Mouse (Mus musculus): Measurements from ENCODE around the gene Dppa5a. TPM values are rescaled to one million over a fixed set of nuclear protein-coding genes. Genes with fewer than 3 reads are reported as not detected.
"Not testable (repeated sequence)": the region's sequence is repeated elsewhere in the genome, so short reads cannot be mapped to it uniquely, and the experiment has no call there.

The Dppa5a gene
- polyA plus RNA-seq, 1 experiment from 2014 or later = not detected

GRCm38 (mm10) chr9:78354665-78355578 lies 13.1 kb downstream of the Dppa5a start:
- Histone ChIP-seq H3K4me2 (no peak overlapping the region), H3K4me3 (ENCODE audit: low read depth, low read length) (no peak overlapping the region), H3K27me3 (ENCODE audit: insufficient read depth, low read length) (no peaks in the 10 kb centered on the region), H3K36me3 (ENCODE audit: insufficient read depth) (no peaks in the 10 kb centered on the region), H3K9ac (no peak overlapping the region), H3K9me3 (ENCODE audit: low read depth, low read length) (no peaks in the 10 kb centered on the region), H3K27ac (ENCODE audit: low read depth) (no peak overlapping the region), H3K4me1 (ENCODE audit: insufficient read depth) (no peaks in the 10 kb centered on the region)
- no peak for ATAC-seq (ENCODE audit: insufficient read depth)
- 79% methylated on average over 11 of the region's 11 CpGs for WGBS
- peak; percentile 17 for DNase-seq
- no peak for TF ChIP-seq CTCF (IDR thresholded peaks at IDR 0.05; ENCODE audit: low read depth)

- ATAC-seq (ENCODE audit: insufficient read depth) = no peak
- Histone ChIP-seq H3K36me3 (ENCODE audit: insufficient read depth) (no peaks in the 10 kb centered on the region), H3K27me3 (ENCODE audit: insufficient read depth, low read length) (no peaks in the 10 kb centered on the region), H3K9ac (no peak overlapping the region), H3K4me2 (no peak overlapping the region), H3K9me3 (ENCODE audit: low read depth, low read length) (no peaks in the 10 kb centered on the region), H3K4me1 (ENCODE audit: insufficient read depth) (no peaks in the 10 kb centered on the region), H3K27ac (ENCODE audit: low read depth) (no peak overlapping the region), H3K4me3 (ENCODE audit: low read depth, low read length) (no peak overlapping the region)
- 68% methylated on average over 6 of the region's 6 CpGs for WGBS
- DNase-seq = no peak
- TF ChIP-seq CTCF (IDR thresholded peaks at IDR 0.05; ENCODE audit: low read depth) = no peak
Observed at GRCm38 (mm10) chr9:78351504-78352220, 16.3 kb downstream of the Dppa5a start.

GRCm38 (mm10) chr9:78350007-78350406 lies 18.0 kb downstream of the Dppa5a start:
- not testable (repeated sequence) for H3K9me3 ChIP-seq (ENCODE audit: low read depth, low read length); H3K36me3 ChIP-seq (ENCODE audit: insufficient read depth); H3K4me3 ChIP-seq (ENCODE audit: low read depth, low read length); H3K4me1 ChIP-seq (ENCODE audit: insufficient read depth); H3K4me2 ChIP-seq; H3K27ac ChIP-seq (ENCODE audit: low read depth); DNase-seq; ATAC-seq (ENCODE audit: insufficient read depth); H3K9ac ChIP-seq; H3K27me3 ChIP-seq (ENCODE audit: insufficient read depth, low read length)

GRCm38 (mm10) chr9:78349141-78349540 lies 18.8 kb downstream of the Dppa5a start:
- H3K9ac ChIP-seq; H3K27me3 ChIP-seq (ENCODE audit: insufficient read depth, low read length); DNase-seq; H3K4me2 ChIP-seq; H3K4me1 ChIP-seq (ENCODE audit: insufficient read depth); H3K36me3 ChIP-seq (ENCODE audit: insufficient read depth); H3K4me3 ChIP-seq (ENCODE audit: low read depth, low read length); H3K9me3 ChIP-seq (ENCODE audit: low read depth, low read length); H3K27ac ChIP-seq (ENCODE audit: low read depth); ATAC-seq (ENCODE audit: insufficient read depth): not testable (repeated sequence)
- 73% methylated on average over 3 of the region's 3 CpGs for WGBS

GRCm38 (mm10) chr9:78348206-78349004 lies 19.6 kb downstream of the Dppa5a start:
- not testable (repeated sequence) for H3K27me3 ChIP-seq (ENCODE audit: insufficient read depth, low read length); H3K4me1 ChIP-seq (ENCODE audit: insufficient read depth); DNase-seq; H3K4me3 ChIP-seq (ENCODE audit: low read depth, low read length); H3K36me3 ChIP-seq (ENCODE audit: insufficient read depth); H3K9ac ChIP-seq; H3K4me2 ChIP-seq; H3K27ac ChIP-seq (ENCODE audit: low read depth); H3K9me3 ChIP-seq (ENCODE audit: low read depth, low read length); ATAC-seq (ENCODE audit: insufficient read depth)
- 53% methylated on average over 6 of the region's 6 CpGs for WGBS

- Histone ChIP-seq H3K4me3 (ENCODE audit: low read depth, low read length) (no peak overlapping the region), H3K9ac (no peak overlapping the region), H3K4me1 (ENCODE audit: insufficient read depth) (no peaks in the 10 kb centered on the region), H3K27ac (ENCODE audit: low read depth) (no peak overlapping the region), H3K27me3 (ENCODE audit: insufficient read depth, low read length) (no peaks in the 10 kb centered on the region), H3K4me2 (no peak overlapping the region), H3K36me3 (ENCODE audit: insufficient read depth) (no peaks in the 10 kb centered on the region), H3K9me3 (ENCODE audit: low read depth, low read length) (no peaks in the 10 kb centered on the region)
- ATAC-seq (ENCODE audit: insufficient read depth) (no peak), DNase-seq (peak; percentile 3)
- no peak for TF ChIP-seq CTCF (IDR thresholded peaks at IDR 0.05; ENCODE audit: low read depth)
- 59% methylated on average over 3 of the region's 3 CpGs for WGBS
Observed at GRCm38 (mm10) chr9:78347004-78347403, 21.0 kb downstream of the Dppa5a start.

- H3K9ac ChIP-seq; H3K4me1 ChIP-seq (ENCODE audit: insufficient read depth); DNase-seq; H3K9me3 ChIP-seq (ENCODE audit: low read depth, low read length); H3K27me3 ChIP-seq (ENCODE audit: insufficient read depth, low read length); H3K36me3 ChIP-seq (ENCODE audit: insufficient read depth); H3K4me3 ChIP-seq (ENCODE audit: low read depth, low read length); H3K27ac ChIP-seq (ENCODE audit: low read depth); H3K4me2 ChIP-seq: not testable (repeated sequence)
- 41% methylated on average over 3 of the region's 4 CpGs for WGBS
- ATAC-seq (ENCODE audit: insufficient read depth) = peak; percentile 54; the same call in 1 of the 2 replicates
Observed at GRCm38 (mm10) chr9:78345235-78345634, 22.7 kb downstream of the Dppa5a start.

- not testable (repeated sequence) for H3K4me1 ChIP-seq (ENCODE audit: insufficient read depth); H3K9me3 ChIP-seq (ENCODE audit: low read depth, low read length); H3K4me2 ChIP-seq; H3K4me3 ChIP-seq (ENCODE audit: low read depth, low read length); H3K27ac ChIP-seq (ENCODE audit: low read depth); ATAC-seq (ENCODE audit: insufficient read depth); H3K9ac ChIP-seq; H3K27me3 ChIP-seq (ENCODE audit: insufficient read depth, low read length); DNase-seq; H3K36me3 ChIP-seq (ENCODE audit: insufficient read depth)
- 83% methylated on average over 9 of the region's 9 CpGs for WGBS
Observed at GRCm38 (mm10) chr9:78343055-78343454, 24.9 kb downstream of the Dppa5a start.

- not testable (repeated sequence) for H3K4me2 ChIP-seq; H3K9me3 ChIP-seq (ENCODE audit: low read depth, low read length); ATAC-seq (ENCODE audit: insufficient read depth); H3K4me1 ChIP-seq (ENCODE audit: insufficient read depth); H3K36me3 ChIP-seq (ENCODE audit: insufficient read depth); H3K27ac ChIP-seq (ENCODE audit: low read depth); H3K27me3 ChIP-seq (ENCODE audit: insufficient read depth, low read length); H3K9ac ChIP-seq; DNase-seq; H3K4me3 ChIP-seq (ENCODE audit: low read depth, low read length)
- WGBS = 87% methylated on average over 4 of the region's 4 CpGs
Observed at GRCm38 (mm10) chr9:78342494-78342893, 25.5 kb downstream of the Dppa5a start.

Measured in lung, embryonic 14.5 days (tissue).